Mouse (Mus musculus) erythroblast, embryonic 14.5 days (primary cell): ENCODE measurements around the gene Stmn1. TPM values are rescaled to one million over a fixed set of nuclear protein-coding genes. Genes with fewer than 3 reads are reported as not detected.

Experiments used
- H3K27me3 ChIP-seq: 2 replicates; pipeline ENCODE4 v1.6.1; 2012; ENCODE audit warnings: inconsistent platforms; ENCODE audit not compliant: control insufficient read depth
- H3K36me3 ChIP-seq: 2 replicates; pipeline ENCODE4 v1.6.1; 2012; ENCODE audit warnings: mild to moderate bottlenecking, inconsistent platforms; ENCODE audit not compliant: control insufficient read depth
- H3K4me1 ChIP-seq: 2 replicates; pipeline ENCODE4 v1.6.1; 2012; ENCODE audit warnings: inconsistent platforms; ENCODE audit not compliant: control insufficient read depth
- H3K4me3 ChIP-seq: replicated peaks from 2 replicates; pipeline ENCODE3; 2012; ENCODE audit warnings: moderate library complexity, mild to moderate bottlenecking, inconsistent platforms
- H3K9me3 ChIP-seq: 2 replicates; pipeline ENCODE4 v1.6.1; 2012; ENCODE audit warnings: low read length, inconsistent platforms, mixed read lengths; ENCODE audit not compliant: control insufficient read depth
- GATA1 ChIP-seq: IDR thresholded peaks from 2 replicates; pipeline ENCODE4 v1.6.1; 2012; ENCODE audit warnings: low read length, inconsistent platforms, mixed read lengths
- TAL1 ChIP-seq: IDR thresholded peaks from 3 replicates; pipeline ENCODE4 v1.6.1; 2012; ENCODE audit warnings: low read length, inconsistent platforms, mixed read lengths
- polyA plus RNA-seq: library from polyadenylated mRNA; stranded (reverse); fragments of >175 nt; gene quantifications from 2 replicates; pipeline ENCODE4 v1.2.3, GENCODE M21; 2012

Gene Stmn1
- polyA plus RNA-seq, 1 experiment = 45.6 TPM

DNA sequence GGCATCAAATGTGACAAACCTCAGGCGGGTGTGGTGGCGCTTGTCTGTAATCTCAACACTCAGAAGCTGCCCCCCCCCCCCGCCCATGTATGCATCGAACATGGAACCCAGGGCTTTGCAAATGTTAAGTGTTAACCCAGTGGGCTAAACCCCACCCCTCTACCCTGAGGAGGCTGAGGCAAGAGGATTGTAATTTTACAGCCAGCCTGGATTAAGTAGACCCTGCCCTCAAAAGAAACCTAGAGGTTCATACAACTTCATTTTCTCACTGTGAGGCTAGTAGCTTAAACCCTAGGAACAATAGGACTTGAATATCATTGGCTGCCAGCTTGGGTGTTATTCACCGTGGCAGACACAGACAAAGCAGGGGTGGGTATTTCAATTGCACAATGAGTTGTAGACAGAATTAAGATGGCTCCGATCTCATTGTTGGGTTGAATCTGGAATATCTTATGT lies 1.2 kb downstream of the Stmn1 start:
- H3K36me3 ChIP-seq = peaks cover 44% of the 10 kb centered on the region
- no peak for TF ChIP-seq TAL1
- no peak for TF ChIP-seq GATA1
- H3K27me3 ChIP-seq = peaks cover 24% of the 10 kb centered on the region
- H3K4me1 ChIP-seq = peaks cover 35% of the 10 kb centered on the region
- peak overlapping the region; percentile 95 for H3K4me3 ChIP-seq
- no peaks in the 10 kb centered on the region for H3K9me3 ChIP-seq

DNA sequence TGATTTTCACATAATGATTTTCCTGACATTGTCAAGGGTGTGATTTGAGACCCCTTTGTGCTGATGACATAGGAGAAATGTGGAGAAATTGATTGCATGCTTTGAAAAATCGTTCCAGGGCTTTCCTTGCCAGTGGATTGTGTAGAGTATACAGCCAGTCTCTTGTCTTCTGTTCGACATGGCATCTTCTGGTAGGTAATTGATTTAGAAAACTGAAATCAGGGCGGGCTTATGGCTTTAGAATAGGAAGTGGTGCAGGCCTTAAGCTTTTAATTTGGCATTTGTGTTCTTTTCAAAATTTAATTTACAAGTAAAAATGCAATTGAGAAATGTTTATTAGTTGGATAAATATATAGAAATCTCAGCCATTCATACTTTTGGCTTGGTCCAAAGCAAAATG lies 1.9 kb downstream of the Stmn1 start:
- peaks cover 50% of the 10 kb centered on the region for H3K36me3 ChIP-seq
- H3K27me3 ChIP-seq = peaks cover 24% of the 10 kb centered on the region
- H3K4me1 ChIP-seq = peaks cover 35% of the 10 kb centered on the region
- peak overlapping the region; percentile 95 for H3K4me3 ChIP-seq
- no peaks in the 10 kb centered on the region for H3K9me3 ChIP-seq
- TF ChIP-seq GATA1 (no peak), TAL1 (no peak)

- Histone ChIP-seq H3K4me3 (no peak overlapping the region), H3K9me3 (no peaks in the 10 kb centered on the region), H3K4me1 (peaks cover 35% of the 10 kb centered on the region), H3K36me3 (peaks cover 65% of the 10 kb centered on the region), H3K27me3 (peaks cover 14% of the 10 kb centered on the region)
- TF ChIP-seq GATA1 (no peak), TAL1 (no peak)
Measured at GRCm38 (mm10) chr4:134471469-134471868, 3.3 kb downstream of the Stmn1 start.

- H3K9me3 ChIP-seq = no peaks in the 10 kb centered on the region
- H3K27me3 ChIP-seq = no peaks in the 10 kb centered on the region
- no peak overlapping the region for H3K4me3 ChIP-seq
- peaks cover 76% of the 10 kb centered on the region for H3K36me3 ChIP-seq
- peaks cover 19% of the 10 kb centered on the region for H3K4me1 ChIP-seq
- TF ChIP-seq TAL1 (no peak), GATA1 (no peak)
Measured at GRCm38 (mm10) chr4:134473764-134474163, 5.6 kb downstream of the Stmn1 start.

- Histone ChIP-seq H3K36me3 (peaks cover 76% of the 10 kb centered on the region), H3K4me1 (peaks cover 18% of the 10 kb centered on the region), H3K27me3 (no peaks in the 10 kb centered on the region), H3K9me3 (no peaks in the 10 kb centered on the region), H3K4me3 (no peak overlapping the region)
- TF ChIP-seq GATA1 = no peak
- TF ChIP-seq TAL1 = no peak
Measured at GRCm38 (mm10) chr4:134474240-134474639, 6.1 kb downstream of the Stmn1 start.

GRCm38 (mm10) chr4:134476899-134477298 lies 8.8 kb downstream of the Stmn1 start:
- Histone ChIP-seq H3K27me3 (no peaks in the 10 kb centered on the region), H3K9me3 (no peaks in the 10 kb centered on the region), H3K36me3 (peaks cover 54% of the 10 kb centered on the region), H3K4me3 (no peak overlapping the region), H3K4me1 (peaks cover 5% of the 10 kb centered on the region)
- TF ChIP-seq TAL1 (no peak), GATA1 (no peak)

- H3K9me3 ChIP-seq = no peaks in the 10 kb centered on the region
- H3K27me3 ChIP-seq = peaks cover 8% of the 10 kb centered on the region
- H3K4me3 ChIP-seq = no peak overlapping the region
- peaks cover 3% of the 10 kb centered on the region for H3K4me1 ChIP-seq
- no peak for TF ChIP-seq TAL1
- no peak for TF ChIP-seq GATA1
- peaks cover 42% of the 10 kb centered on the region for H3K36me3 ChIP-seq
Measured at GRCm38 (mm10) chr4:134478031-134478430, 9.9 kb downstream of the Stmn1 start.

- H3K4me3 ChIP-seq = no peak overlapping the region
- H3K9me3 ChIP-seq = no peaks in the 10 kb centered on the region
- TF ChIP-seq TAL1 (no peak), GATA1 (no peak)
- peaks cover 27% of the 10 kb centered on the region for H3K36me3 ChIP-seq
- peaks cover 3% of the 10 kb centered on the region for H3K4me1 ChIP-seq
- peaks cover 15% of the 10 kb centered on the region for H3K27me3 ChIP-seq
Measured at GRCm38 (mm10) chr4:134479839-134480238, 11.7 kb downstream of the Stmn1 start.

GRCm38 (mm10) chr4:134480864-134481263 lies 12.7 kb downstream of the Stmn1 start:
- peaks cover 3% of the 10 kb centered on the region for H3K4me1 ChIP-seq
- no peaks in the 10 kb centered on the region for H3K9me3 ChIP-seq
- peaks cover 15% of the 10 kb centered on the region for H3K27me3 ChIP-seq
- no peak for TF ChIP-seq GATA1
- no peak for TF ChIP-seq TAL1
- H3K36me3 ChIP-seq = peaks cover 17% of the 10 kb centered on the region
- no peak overlapping the region for H3K4me3 ChIP-seq

DNA sequence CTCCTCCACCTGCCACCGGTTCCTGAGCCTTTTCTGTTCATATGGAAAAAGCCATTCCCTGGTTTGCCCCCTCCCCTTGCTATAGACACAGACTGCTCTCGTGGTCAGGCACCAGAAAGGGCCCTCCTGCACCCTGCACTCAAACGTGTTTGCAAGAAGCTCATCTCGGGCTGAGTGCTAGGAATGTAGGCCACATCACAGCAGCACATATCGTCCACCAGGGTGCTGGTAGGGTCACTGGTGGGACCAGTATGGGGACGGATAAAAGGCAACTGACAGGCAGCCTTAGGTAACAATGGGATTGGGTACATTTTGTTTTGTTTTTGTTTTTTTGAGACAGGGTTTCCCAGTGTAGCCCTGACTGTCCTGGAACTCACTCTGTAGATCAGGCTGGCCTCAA lies 13.2 kb downstream of the Stmn1 start:
- H3K27me3 ChIP-seq = peaks cover 15% of the 10 kb centered on the region
- TF ChIP-seq GATA1 = no peak
- TF ChIP-seq TAL1 = no peak
- no peak overlapping the region for H3K4me3 ChIP-seq
- H3K9me3 ChIP-seq = no peaks in the 10 kb centered on the region
- H3K36me3 ChIP-seq = peaks cover 13% of the 10 kb centered on the region
- H3K4me1 ChIP-seq = peaks cover 3% of the 10 kb centered on the region
